Mouse (Mus musculus): ENCODE measurements around the gene Atg9b.

- TF ChIP-seq CTCF (IDR thresholded peaks at IDR 0.05; ENCODE audit: low read depth, low read length) (no peak), POLR2A (IDR thresholded peaks at IDR 0.05; ENCODE audit: insufficient read depth, low read length) (no peak)
Measured at GRCm38 (mm10) chr5:24400911-24401605, 9.1 kb upstream of the Atg9b start.
